ENCODE assay signal across 8 mouse cellular contexts in the genomic region with DNA sequence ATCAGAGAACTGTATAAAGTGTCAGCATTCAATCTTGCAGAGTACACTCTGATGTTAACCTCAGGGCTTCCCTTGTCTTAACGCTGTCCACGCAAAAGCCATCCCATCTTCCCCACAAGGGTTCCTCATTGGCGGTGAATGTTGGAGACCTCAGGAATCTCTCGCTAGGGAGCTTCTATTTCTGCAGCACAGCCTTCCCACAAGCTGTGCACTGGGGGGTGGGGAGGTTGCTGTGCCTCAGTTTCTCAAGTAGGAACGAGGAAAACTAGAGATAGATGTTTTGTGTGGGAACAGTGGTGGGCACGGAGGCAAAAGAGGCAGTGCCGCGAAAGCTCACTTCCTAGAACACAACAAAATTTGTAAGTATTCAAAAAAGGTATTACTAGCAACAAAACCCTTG. TPM values are rescaled to one million over a fixed set of nuclear protein-coding genes. Genes with fewer than 3 reads are reported as not detected.
DNase-seq lines count a peak whose midpoint lies in the region; ATAC-seq and TF ChIP-seq lines count a peak whose summit lies in the region.

Gene Pxdn, plus strand, starts transcription at position 301 of the 400 bp plus-strand sequence.

- no peaks in the 10 kb centered on the region for H3K27me3 ChIP-seq in heart, embryonic 16.5 days (ENCODE audit: control insufficient read depth, insufficient read depth, low read length)
- H3K27me3 ChIP-seq in limb, embryonic 11.5 days (ENCODE audit: control insufficient read depth, insufficient read depth, low read length) = no peaks in the 10 kb centered on the region
- no peaks in the 10 kb centered on the region for H3K27me3 ChIP-seq in stomach, postnatal 0 days (ENCODE audit: control insufficient read depth, insufficient read depth, low read length)

- peak within 1 kb of the TSS; percentile 68 for H3K4me2 ChIP-seq in heart, embryonic 16.5 days (ENCODE audit: low read depth, low read length)
- peak within 1 kb of the TSS; percentile 84 for H3K4me2 ChIP-seq in limb, embryonic 11.5 days (ENCODE audit: low read depth, severe bottlenecking)
- H3K4me2 ChIP-seq in stomach, postnatal 0 days (replicated peaks; ENCODE audit: low read depth) = peak within 1 kb of the TSS; percentile 76

- WGBS in heart, embryonic 16.5 days = 49% methylated on average over 8 of the region's 8 CpGs
- 32% methylated on average over 8 of the region's 8 CpGs for WGBS in limb, embryonic 11.5 days
- 45% methylated on average over 8 of the region's 8 CpGs for WGBS in stomach, postnatal 0 days

- peak within 1 kb of the TSS; percentile 90 for H3K4me3 ChIP-seq in heart, embryonic 16.5 days (ENCODE audit: low read length)
- peak within 1 kb of the TSS; percentile 88 for H3K4me3 ChIP-seq in limb, embryonic 11.5 days (ENCODE audit: low read depth, low read length)
- peak within 1 kb of the TSS; percentile 69 for H3K4me3 ChIP-seq in stomach, postnatal 0 days (ENCODE audit: low read depth, low read length)

- H3K36me3 ChIP-seq in heart, embryonic 16.5 days (ENCODE audit: control insufficient read depth, insufficient read depth) = no peaks in the 10 kb centered on the region
- H3K36me3 ChIP-seq in limb, embryonic 11.5 days (ENCODE audit: control insufficient read depth, insufficient read depth, low read length) = 0 out of 2 replicates have a peak, but pooled peaks cover 2% of the 10 kb centered on the region
- no peaks in the 10 kb centered on the region for H3K36me3 ChIP-seq in stomach, postnatal 0 days (ENCODE audit: control insufficient read depth, insufficient read depth, low read length)

- H3K9me3 ChIP-seq in heart, embryonic 16.5 days (replicated peaks; ENCODE audit: control insufficient read depth, low read length) = no peaks in the 10 kb centered on the region
- H3K9me3 ChIP-seq in limb, embryonic 11.5 days (ENCODE audit: control insufficient read depth, low read length) = no peaks in the 10 kb centered on the region
- H3K9me3 ChIP-seq in stomach, postnatal 0 days (ENCODE audit: control insufficient read depth, low read length) = no peaks in the 10 kb centered on the region

- peak within 1 kb of the TSS; percentile 95 for H3K9ac ChIP-seq in heart, embryonic 16.5 days (ENCODE audit: low read length)
- H3K9ac ChIP-seq in limb, embryonic 11.5 days (ENCODE audit: low read length) = peak within 1 kb of the TSS; percentile 97
- peak within 1 kb of the TSS; percentile 80 for H3K9ac ChIP-seq in stomach, postnatal 0 days (ENCODE audit: low read length)

- no peak for TF ChIP-seq CTCF in brain, embryonic 14.5 days (IDR thresholded peaks at IDR 0.05; ENCODE audit: borderline replicate concordance, extremely low read depth, insufficient read depth, insufficient read length)
- TF ChIP-seq CTCF in stomach, postnatal 0 days (IDR thresholded peaks at IDR 0.05; ENCODE audit: low read depth) = no peak

- DNase-seq in layer of hippocampus, adult 18-20 months (ENCODE audit: low spot score in 2 of 2) = no peak
- no peak for DNase-seq in layer of hippocampus, adult 9-10 months (ENCODE audit: low spot score)
- no peak for DNase-seq in brain, embryonic 14.5 days (ENCODE audit: low read depth)
- no peak for DNase-seq in limb, embryonic 11.5 days (ENCODE audit: low spot score)
- no peak for DNase-seq in stomach, postnatal 0 days (ENCODE audit: low spot score)
- no peak for DNase-seq in thymus, adult 18-20 months
- no peak for DNase-seq in embryo, embryonic 10 days (ENCODE audit: low spot score)

- TF ChIP-seq POLR2A in brain, embryonic 14.5 days (IDR thresholded peaks at IDR 0.05; ENCODE audit: borderline replicate concordance, extremely low read depth, insufficient read depth, insufficient read length, poor library complexity, severe bottlenecking) = no peak

- ATAC-seq in heart, embryonic 16.5 days (replicated peaks; ENCODE audit: extremely low read depth, insufficient read depth, low FRiP score) = no peak
- no peak for ATAC-seq in limb, embryonic 11.5 days (ENCODE audit: insufficient number of reproducible peaks, low FRiP score, low TSS enrichment, low read depth)
- no peak for ATAC-seq in stomach, postnatal 0 days (ENCODE audit: low FRiP score, low TSS enrichment)

- no peak for TF ChIP-seq EP300 in stomach, postnatal 0 days (optimal IDR thresholded peaks at IDR 0.05)

- peaks cover 34% of the 10 kb centered on the region for H3K4me1 ChIP-seq in heart, embryonic 16.5 days (ENCODE audit: control insufficient read depth, insufficient read depth, low read length)
- H3K4me1 ChIP-seq in limb, embryonic 11.5 days (ENCODE audit: control insufficient read depth, insufficient read depth, low read length) = peaks cover 19% of the 10 kb centered on the region
- no peaks in the 10 kb centered on the region for H3K4me1 ChIP-seq in stomach, postnatal 0 days (replicated peaks; ENCODE audit: control insufficient read depth, insufficient read depth)

- peak within 1 kb of the TSS; percentile 92 for H3K27ac ChIP-seq in heart, embryonic 16.5 days (ENCODE audit: low read length)
- H3K27ac ChIP-seq in limb, embryonic 11.5 days (replicated peaks; ENCODE audit: low read depth, low read length) = peak within 1 kb of the TSS; percentile 85
- peak within 1 kb of the TSS; percentile 91 for H3K27ac ChIP-seq in stomach, postnatal 0 days (replicated peaks)

RNA-seq across cellular contexts. Expression of gene Pxdn, which starts in this region (rescaled TPM):
- total RNA-seq in layer of hippocampus, adult 18-20 months (2021) = 10 to 100 TPM; 63.4 to 68.9 TPM
- 156 and 174 TPM in 2 replicates for polyA plus RNA-seq in brain, embryonic 14.5 days (2012; rRNA removed)
- 58.0 and 71.5 TPM in 2 replicates for polyA plus RNA-seq in heart, embryonic 16.5 days (2015; fragmentation: Nextera tagmentation; extraction: Ambion mirVana)
- 134 and 146 TPM in 2 replicates for polyA plus RNA-seq in limb, embryonic 11.5 days (2014; fragmentation: Nextera tagmentation; extraction: Ambion mirVana)
- 19.4 and 20.9 TPM in 2 replicates for polyA plus RNA-seq in stomach, postnatal 0 days (2015; fragmentation: Nextera tagmentation; extraction: Ambion mirVana)
